Mouse (Mus musculus): ENCODE data around the gene Fbxo4.

Gene Fbxo4

GRCm38 (mm10) chr15:3973300-3973699 lies 6.1 kb downstream of the Fbxo4 start:
- DNase-seq: no peak

GRCm38 (mm10) chr15:3970193-3970592 lies 9.2 kb downstream of the Fbxo4 start:
- no peak for DNase-seq

- no peak for DNase-seq
Observed at GRCm38 (mm10) chr15:3969743-3970142, 9.6 kb downstream of the Fbxo4 start.

GRCm38 (mm10) chr15:3962251-3962650 lies 17.1 kb downstream of the Fbxo4 start:
- no peak for DNase-seq

GRCm38 (mm10) chr15:3960094-3960493 lies 19.3 kb downstream of the Fbxo4 start:
- no peak for DNase-seq

GRCm38 (mm10) chr15:3957982-3958381 lies 21.4 kb downstream of the Fbxo4 start:
- peak; percentile 62 for DNase-seq

GRCm38 (mm10) chr15:3954971-3955370 lies 24.4 kb downstream of the Fbxo4 start:
- no peak for DNase-seq

- DNase-seq: no peak
Observed at GRCm38 (mm10) chr15:3938132-3938531, 41.2 kb downstream of the Fbxo4 start.

- DNase-seq: no peak
Observed at GRCm38 (mm10) chr15:3936056-3936455, 43.3 kb downstream of the Fbxo4 start.

- DNase-seq: no peak
Observed at GRCm38 (mm10) chr15:3933466-3933865, 45.9 kb downstream of the Fbxo4 start.

- no peak for DNase-seq
Observed at GRCm38 (mm10) chr15:3931931-3932330, 47.4 kb downstream of the Fbxo4 start.

Data from cerebellum, adult 9-10 months (tissue).